Mouse (Mus musculus): Measurements from ENCODE around the gene Emc3. TPM values are rescaled to one million over a fixed set of nuclear protein-coding genes. Genes with fewer than 3 reads are reported as not detected.

Gene Emc3
- polyA plus RNA-seq, 1 experiment from 2014 or later = 43.0 TPM

DNA sequence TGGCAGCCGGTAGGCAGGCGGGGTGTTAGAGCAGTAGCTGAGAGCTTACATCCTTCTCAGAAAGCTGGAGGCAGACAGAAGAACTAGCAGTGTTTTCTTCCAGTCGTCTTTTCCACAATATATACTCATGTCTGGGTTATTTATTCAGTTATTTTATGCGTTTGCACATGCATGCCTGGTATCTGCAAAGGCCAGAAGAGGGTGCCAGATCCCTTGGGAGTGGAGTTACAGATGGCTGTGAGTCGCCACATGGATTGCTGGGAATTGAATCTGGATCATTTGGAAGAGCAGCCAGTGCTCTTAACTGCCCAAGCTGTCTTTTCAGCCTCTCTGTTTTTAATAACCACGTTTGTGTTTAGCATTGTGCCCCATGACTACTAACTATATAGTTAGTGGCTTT lies 10.2 kb upstream of the Emc3 start:
- Histone ChIP-seq H3K9ac (replicated peaks) (no peak overlapping the region), H3K4me2 (ENCODE audit: low read depth, low read length) (no peak overlapping the region), H3K27ac (ENCODE audit: low read depth) (no peak overlapping the region), H3K27me3 (ENCODE audit: insufficient read depth, low read length) (no peaks in the 10 kb centered on the region), H3K36me3 (replicated peaks; ENCODE audit: insufficient read depth, low read length) (peaks cover 6% of the 10 kb centered on the region; the same call in 1 of the 2 replicates), H3K9me3 (ENCODE audit: low read length) (no peaks in the 10 kb centered on the region), H3K4me1 (ENCODE audit: insufficient read depth) (no peaks in the 10 kb centered on the region), H3K4me3 (ENCODE audit: low read depth, low read length) (no peak overlapping the region)
- TF ChIP-seq CTCF (IDR thresholded peaks at IDR 0.05; ENCODE audit: low read depth) = no peak
- no peak for TF ChIP-seq EP300 (IDR thresholded peaks at IDR 0.05; ENCODE audit: low read depth)
- DNase-seq = no peak
- 83% methylated on average over 6 of the region's 6 CpGs for WGBS (ENCODE audit: insufficient replicate concordance)
- no peak for ATAC-seq

DNA sequence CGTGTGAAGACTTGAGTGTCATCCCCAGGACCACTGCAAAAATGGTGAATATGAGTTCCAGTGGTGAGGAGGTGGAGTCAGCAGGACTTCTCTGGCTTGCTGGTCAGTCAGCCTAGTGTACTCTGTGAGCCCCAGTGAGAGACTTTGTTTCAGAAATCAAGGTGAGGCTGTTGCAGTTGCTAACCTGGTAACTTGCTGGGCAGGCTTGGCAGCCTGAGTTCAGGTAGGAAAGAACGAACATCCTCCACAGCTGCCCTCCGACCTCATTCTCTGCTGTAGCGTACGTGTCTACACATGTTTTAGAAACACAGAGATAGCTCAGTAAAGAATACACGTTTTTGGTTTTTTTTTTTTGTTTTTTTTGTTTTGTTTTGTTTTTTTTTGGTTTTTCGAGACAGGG lies 3.4 kb upstream of the Emc3 start:
- no peak overlapping the region for H3K4me2 ChIP-seq (ENCODE audit: low read depth, low read length)
- H3K9ac ChIP-seq (replicated peaks) = no peak overlapping the region
- no peak overlapping the region for H3K27ac ChIP-seq (ENCODE audit: low read depth)
- no peak overlapping the region for H3K4me3 ChIP-seq (ENCODE audit: low read depth, low read length)
- H3K9me3 ChIP-seq (ENCODE audit: low read length) = no peaks in the 10 kb centered on the region
- no peak for ATAC-seq
- WGBS (ENCODE audit: insufficient replicate concordance) = 91% methylated on average over 7 of the region's 7 CpGs
- H3K27me3 ChIP-seq (ENCODE audit: insufficient read depth, low read length) = no peaks in the 10 kb centered on the region
- DNase-seq = no peak
- H3K4me1 ChIP-seq (ENCODE audit: insufficient read depth) = peaks cover 15% of the 10 kb centered on the region
- peaks cover 6% of the 10 kb centered on the region; the same call in 1 of the 2 replicates for H3K36me3 ChIP-seq (replicated peaks; ENCODE audit: insufficient read depth, low read length)
- TF ChIP-seq CTCF (IDR thresholded peaks at IDR 0.05; ENCODE audit: low read depth) = no peak
- no peak for TF ChIP-seq EP300 (IDR thresholded peaks at IDR 0.05; ENCODE audit: low read depth)

- Histone ChIP-seq H3K27me3 (ENCODE audit: insufficient read depth, low read length) (no peaks in the 10 kb centered on the region), H3K4me3 (ENCODE audit: low read depth, low read length) (peak overlapping the region; percentile 94), H3K4me1 (ENCODE audit: insufficient read depth) (peaks cover 17% of the 10 kb centered on the region), H3K9me3 (ENCODE audit: low read length) (no peaks in the 10 kb centered on the region), H3K27ac (ENCODE audit: low read depth) (peak overlapping the region; percentile 83; the same call in 1 of the 2 replicates), H3K9ac (replicated peaks) (peak overlapping the region; percentile 89), H3K4me2 (ENCODE audit: low read depth, low read length) (peak overlapping the region; percentile 69), H3K36me3 (replicated peaks; ENCODE audit: insufficient read depth, low read length) (peaks cover 10% of the 10 kb centered on the region)
- TF ChIP-seq EP300 (IDR thresholded peaks at IDR 0.05; ENCODE audit: low read depth) (no peak), CTCF (IDR thresholded peaks at IDR 0.05; ENCODE audit: low read depth) (no peak)
- ATAC-seq (no peak), DNase-seq (no peak)
- WGBS (ENCODE audit: insufficient replicate concordance) = 4% methylated on average over 7 of the region's 7 CpGs
Observed at GRCm38 (mm10) chr6:113531840-113532404, 470 bp upstream of the Emc3 start.

DNA sequence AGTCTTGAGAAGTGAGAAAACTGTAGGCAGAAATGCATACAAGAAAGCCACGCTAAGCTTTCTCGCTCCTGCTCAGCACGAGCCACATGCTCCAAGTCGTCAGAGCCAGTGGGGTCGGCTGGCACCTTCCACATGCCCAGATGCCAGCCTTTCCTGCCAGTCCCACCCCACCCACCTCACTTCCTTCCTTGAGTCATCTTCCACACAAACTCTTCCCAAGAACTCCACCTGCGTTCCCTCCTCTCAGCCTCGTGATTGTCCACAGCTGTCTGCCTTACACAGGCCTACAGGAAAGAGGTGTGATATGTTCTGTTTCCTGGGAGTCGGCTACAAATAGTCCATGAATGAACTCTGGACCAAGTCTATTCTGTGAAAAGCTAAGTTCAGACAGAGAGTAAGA lies 8.0 kb downstream of the Emc3 start:
- no peaks in the 10 kb centered on the region for H3K9me3 ChIP-seq (ENCODE audit: low read length)
- no peaks in the 10 kb centered on the region for H3K27me3 ChIP-seq (ENCODE audit: insufficient read depth, low read length)
- H3K36me3 ChIP-seq (replicated peaks; ENCODE audit: insufficient read depth, low read length) = peaks cover 44% of the 10 kb centered on the region
- DNase-seq = no peak
- no peaks in the 10 kb centered on the region for H3K4me1 ChIP-seq (ENCODE audit: insufficient read depth)
- no peak for ATAC-seq
- H3K27ac ChIP-seq (ENCODE audit: low read depth) = no peak overlapping the region
- H3K4me3 ChIP-seq (ENCODE audit: low read depth, low read length) = no peak overlapping the region
- 71% methylated on average over 8 of the region's 8 CpGs for WGBS (ENCODE audit: insufficient replicate concordance)
- TF ChIP-seq CTCF (IDR thresholded peaks at IDR 0.05; ENCODE audit: low read depth) = no peak
- TF ChIP-seq EP300 (IDR thresholded peaks at IDR 0.05; ENCODE audit: low read depth) = no peak
- H3K4me2 ChIP-seq (ENCODE audit: low read depth, low read length) = no peak overlapping the region
- no peak overlapping the region for H3K9ac ChIP-seq (replicated peaks)

DNA sequence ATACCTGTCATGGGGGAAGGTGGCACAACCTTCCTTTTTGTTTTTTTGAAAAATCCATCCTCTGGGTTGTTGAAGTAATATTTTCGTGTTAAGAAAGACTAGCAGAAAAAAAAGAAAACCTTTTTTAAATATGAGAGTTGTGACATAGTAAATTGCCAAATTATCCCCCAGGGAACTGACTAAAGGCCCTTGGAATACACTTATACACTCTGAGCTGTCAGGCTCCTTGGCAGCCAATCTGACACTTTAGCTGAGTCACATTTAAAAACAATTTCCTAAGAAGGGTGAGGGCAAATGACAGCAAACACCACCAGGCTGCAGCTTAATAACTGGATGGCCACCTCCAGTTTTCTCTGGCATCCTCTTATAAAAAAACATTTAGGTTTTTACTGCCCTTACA lies 9.1 kb downstream of the Emc3 start:
- 66% methylated on average over 1 of the region's 1 CpGs for WGBS (ENCODE audit: insufficient replicate concordance)
- H3K4me1 ChIP-seq (ENCODE audit: insufficient read depth) = no peaks in the 10 kb centered on the region
- no peak for TF ChIP-seq CTCF (IDR thresholded peaks at IDR 0.05; ENCODE audit: low read depth)
- no peak for TF ChIP-seq EP300 (IDR thresholded peaks at IDR 0.05; ENCODE audit: low read depth)
- H3K9me3 ChIP-seq (ENCODE audit: low read length) = no peaks in the 10 kb centered on the region
- no peak overlapping the region for H3K4me2 ChIP-seq (ENCODE audit: low read depth, low read length)
- H3K27ac ChIP-seq (ENCODE audit: low read depth) = no peak overlapping the region
- no peaks in the 10 kb centered on the region for H3K27me3 ChIP-seq (ENCODE audit: insufficient read depth, low read length)
- ATAC-seq (no peak), DNase-seq (no peak)
- H3K4me3 ChIP-seq (ENCODE audit: low read depth, low read length) = no peak overlapping the region
- H3K36me3 ChIP-seq (replicated peaks; ENCODE audit: insufficient read depth, low read length) = peaks cover 49% of the 10 kb centered on the region
- H3K9ac ChIP-seq (replicated peaks) = no peak overlapping the region

- peaks cover 3% of the 10 kb centered on the region; the same call in 1 of the 2 replicates for H3K4me1 ChIP-seq (ENCODE audit: insufficient read depth)
- ATAC-seq (peak; percentile 67), DNase-seq (peak; percentile 14)
- WGBS (ENCODE audit: insufficient replicate concordance) = 44% methylated on average over 8 of the region's 8 CpGs
- no peaks in the 10 kb centered on the region for H3K27me3 ChIP-seq (ENCODE audit: insufficient read depth, low read length)
- no peak for TF ChIP-seq EP300 (IDR thresholded peaks at IDR 0.05; ENCODE audit: low read depth)
- no peak for TF ChIP-seq CTCF (IDR thresholded peaks at IDR 0.05; ENCODE audit: low read depth)
- H3K9ac ChIP-seq (replicated peaks) = no peak overlapping the region
- H3K9me3 ChIP-seq (ENCODE audit: low read length) = no peaks in the 10 kb centered on the region
- H3K27ac ChIP-seq (ENCODE audit: low read depth) = 0 out of 2 replicates have a peak overlapping the region, but pooled peaks have one; percentile 8
- H3K36me3 ChIP-seq (replicated peaks; ENCODE audit: insufficient read depth, low read length) = peaks cover 80% of the 10 kb centered on the region
- H3K4me3 ChIP-seq (ENCODE audit: low read depth, low read length) = no peak overlapping the region
- no peak overlapping the region for H3K4me2 ChIP-seq (ENCODE audit: low read depth, low read length)
Observed at GRCm38 (mm10) chr6:113517434-113518080, 13.9 kb downstream of the Emc3 start.
